Mouse (Mus musculus): ENCODE measurements at regions not wholly inside any gene's neighbourhood (a gene's known extent, or its start where the extent isn't known, plus 50 kb on each side); places are given as distances from the start of the nearest gene placed in this dataset.

GRCm38 (mm10) chr5:18916688-18917285 lies 310.0 kb upstream of the Magi2 start:
- 48% methylated on average over 7 of the region's 7 CpGs for WGBS
- peak; percentile 39 for DNase-seq (ENCODE audit: low spot score)
- H3K36me3 ChIP-seq, result no peaks in the 10 kb centered on the region

GRCm38 (mm10) chr5:18953875-18954474 lies 272.9 kb upstream of the Magi2 start:
- Histone ChIP-seq H3K9me3 (replicated peaks) (no peaks in the 10 kb centered on the region), H3K36me3 (no peaks in the 10 kb centered on the region), H3K4me3 (no peak overlapping the region), H3K4me1 (peaks cover 2% of the 10 kb centered on the region; the same call in 1 of the 2 replicates), H3K27ac (replicated peaks) (no peak overlapping the region), H3K27me3 (ENCODE audit: low read depth, poor library complexity, severe bottlenecking) (no peaks in the 10 kb centered on the region)
- no peak for DNase-seq (ENCODE audit: low spot score)
- 86% methylated on average over 4 of the region's 4 CpGs for WGBS

More at GRCm38 (mm10) chr5:18916688-18917285, 310.0 kb upstream of the Magi2 start:
- Histone ChIP-seq H3K4me1 (no peaks in the 10 kb centered on the region), H3K27me3 (ENCODE audit: low read depth, poor library complexity, severe bottlenecking) (no peaks in the 10 kb centered on the region), H3K9me3 (replicated peaks) (no peaks in the 10 kb centered on the region), H3K4me3 (no peak overlapping the region), H3K27ac (replicated peaks) (no peak overlapping the region)

All from midbrain, embryonic 10.5 days (tissue).